Mouse (Mus musculus) testis, postnatal 10 days (tissue): ENCODE measurements around the gene Trh.

Experiments
- DNase-seq: peaks from one replicate; pipeline ENCODE4 v3.0.0; 2021; ENCODE audit warnings: low spot score

Trh gene

GRCm38 (mm10) chr6:92244591-92244990 lies at the start of gene Trh:
TSS of gene Trh (minus strand) at chr6:92244650.
- no peak for DNase-seq

DNA sequence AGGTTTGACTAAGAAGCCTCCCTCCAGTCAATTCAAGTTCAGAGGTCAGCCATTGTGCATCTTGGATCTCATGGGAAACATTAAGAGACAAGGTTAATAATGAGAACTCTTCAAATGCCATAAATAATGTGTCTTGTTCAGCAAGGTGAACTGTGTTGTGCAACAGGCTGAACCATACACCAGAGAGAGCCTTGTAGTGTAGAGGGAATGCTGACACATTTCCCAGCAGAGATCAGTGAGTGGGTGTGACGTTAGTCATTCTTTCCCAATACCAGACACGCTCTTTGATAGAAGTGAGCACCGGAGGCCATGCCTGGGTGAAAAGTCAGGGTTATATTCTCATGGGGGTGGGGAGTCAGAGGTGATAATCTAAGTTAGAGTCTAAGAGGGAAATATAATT lies 46.4 kb upstream of the Trh start:
- no peak for DNase-seq

- DNase-seq: no peak
Observed at GRCm38 (mm10) chr6:92286889-92287288, 42.4 kb upstream of the Trh start.

- DNase-seq: peak; percentile 86
Observed at GRCm38 (mm10) chr6:92286258-92286888, 41.9 kb upstream of the Trh start.

DNA sequence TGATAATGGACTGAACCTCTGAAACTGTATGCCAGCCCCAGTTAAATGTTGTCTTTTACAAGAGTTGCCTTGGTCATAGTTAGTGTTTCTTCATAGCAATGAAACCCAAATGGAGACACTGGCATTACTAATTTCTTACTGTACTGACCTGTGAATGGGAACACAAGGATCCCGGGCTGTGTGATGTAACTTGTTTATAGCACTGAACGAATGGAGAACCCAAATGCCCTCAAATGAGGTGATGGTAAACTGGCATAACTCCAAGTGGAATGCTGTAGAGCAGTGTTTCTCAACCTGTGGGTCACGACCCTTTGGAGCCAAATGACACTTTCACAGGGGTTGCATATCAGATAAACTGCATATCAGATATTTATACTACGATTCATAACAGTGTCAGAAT lies 41.1 kb upstream of the Trh start:
- DNase-seq: no peak

DNA sequence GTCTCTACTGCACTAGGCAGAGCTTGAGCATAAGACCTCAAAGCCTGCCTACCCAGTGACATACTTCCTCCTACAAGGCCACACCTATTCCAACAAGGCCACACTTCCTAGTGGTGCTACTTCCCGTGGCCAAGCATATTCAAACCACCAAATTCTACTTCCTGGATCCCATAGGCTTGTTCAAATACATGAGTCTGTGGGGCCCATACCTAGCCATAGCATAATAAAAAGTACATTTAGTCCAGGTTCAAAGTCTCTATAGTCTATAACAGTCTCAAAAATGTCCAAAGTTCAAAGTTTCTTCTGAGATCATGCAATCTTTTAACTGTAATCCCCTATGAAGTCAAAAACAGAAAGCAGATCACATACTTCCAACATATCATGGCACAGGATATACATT lies 32.7 kb upstream of the Trh start:
- DNase-seq: no peak

DNA sequence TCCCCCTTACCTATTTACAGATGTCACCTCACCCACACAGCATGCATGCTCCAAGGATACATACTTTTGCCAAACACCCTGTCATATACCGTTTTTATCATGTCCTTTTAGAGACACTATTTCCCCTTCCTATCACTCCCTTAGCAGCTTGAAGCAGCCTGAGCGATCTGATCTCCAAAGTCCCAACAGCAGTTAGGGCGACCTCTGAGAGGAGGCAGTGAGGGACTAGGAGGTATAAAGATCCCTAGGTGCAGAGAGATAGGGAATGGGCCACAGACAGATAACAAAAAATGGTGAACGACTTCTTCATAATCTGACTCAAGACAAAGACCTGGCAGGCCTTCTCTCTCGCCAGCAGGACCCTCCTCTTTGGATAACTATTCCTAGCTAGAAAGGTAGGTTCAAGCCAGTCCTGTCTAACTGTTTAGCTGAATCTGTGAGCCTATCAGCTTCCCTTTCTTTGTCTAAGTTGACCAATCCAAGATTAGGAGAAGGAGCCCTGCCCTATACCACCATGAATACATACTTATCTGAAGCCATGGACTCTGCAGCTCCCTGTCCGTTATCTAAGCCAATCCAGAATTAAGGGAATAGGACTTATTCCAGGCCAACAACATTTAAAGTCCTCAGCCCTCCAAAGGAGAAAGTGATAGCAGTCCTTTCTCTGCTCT lies 29.3 kb upstream of the Trh start:
- no peak for DNase-seq

GRCm38 (mm10) chr6:92272601-92273000 lies 28.2 kb upstream of the Trh start:
- no peak for DNase-seq

DNA sequence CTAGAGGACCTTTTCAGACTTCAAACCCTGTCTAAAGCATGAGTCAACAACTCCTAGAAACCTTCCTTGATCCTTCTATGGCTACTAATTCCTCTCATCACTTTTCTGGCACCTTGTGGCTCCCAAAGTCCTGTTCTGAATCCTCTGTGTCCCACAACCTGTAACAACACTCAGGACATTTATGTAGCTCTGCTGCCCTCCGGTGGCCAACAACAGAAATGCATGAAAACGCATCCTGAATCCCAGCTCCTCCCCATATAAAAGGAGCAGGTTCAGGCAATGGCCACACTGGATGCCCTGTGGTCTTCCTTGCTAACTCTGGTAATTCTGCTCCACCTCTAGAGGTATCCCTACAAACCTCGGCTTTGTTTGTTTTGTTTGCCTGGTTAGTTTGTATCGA lies 24.6 kb upstream of the Trh start:
- peak; percentile 82 for DNase-seq

DNA sequence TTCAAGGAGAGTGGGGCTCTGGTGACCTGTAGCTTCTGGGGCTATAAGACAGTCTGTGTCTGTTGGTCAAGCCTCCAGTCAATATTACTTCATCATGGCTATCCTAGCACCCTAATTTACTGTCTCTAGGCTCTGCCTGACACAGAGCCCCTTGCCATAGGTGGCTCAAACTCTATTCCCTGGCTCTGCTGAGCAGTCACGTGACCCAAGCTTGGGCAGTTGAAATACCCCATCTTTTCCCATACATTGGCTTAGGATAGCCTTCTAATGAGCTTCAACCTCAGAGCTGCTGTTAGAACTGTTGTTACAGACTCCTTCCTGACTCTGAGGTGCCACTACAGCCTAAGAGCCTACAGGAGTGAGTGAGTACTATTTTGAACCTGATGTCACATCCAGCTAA lies 23.6 kb upstream of the Trh start:
- no peak for DNase-seq

GRCm38 (mm10) chr6:92261162-92261843 lies 16.9 kb upstream of the Trh start:
- DNase-seq: no peak

GRCm38 (mm10) chr6:92255346-92255745 lies 10.9 kb upstream of the Trh start:
- DNase-seq: no peak

DNA sequence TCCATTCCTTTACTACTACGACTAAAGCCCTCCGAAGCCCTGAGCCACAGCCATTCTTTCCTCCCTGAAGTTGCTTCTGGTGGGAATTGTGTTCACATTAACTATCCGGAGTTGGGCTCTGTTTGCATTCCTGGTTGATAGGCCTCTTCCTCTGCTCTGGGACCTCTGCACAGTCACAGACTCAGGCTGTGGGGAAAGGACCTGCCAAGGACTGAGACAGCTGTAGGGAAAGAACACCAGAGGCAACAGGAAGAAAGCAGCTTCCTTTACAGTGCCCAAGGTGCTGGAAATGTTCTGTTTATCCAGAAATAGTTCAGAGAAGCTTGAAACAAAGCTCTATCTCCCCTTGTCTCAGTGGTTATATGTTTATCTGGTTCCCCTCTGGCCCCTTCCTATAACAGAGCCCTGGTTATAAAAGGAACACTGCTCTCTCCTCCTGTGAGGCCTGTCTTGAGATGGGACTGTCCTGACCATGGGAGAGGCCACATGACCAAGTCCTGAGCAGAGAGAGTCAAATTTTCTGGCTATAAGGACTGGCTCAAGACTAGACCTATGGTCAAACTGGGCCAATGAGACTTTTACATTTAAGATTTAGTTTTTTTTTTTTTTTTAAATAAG lies 8.9 kb upstream of the Trh start:
- no peak for DNase-seq

- DNase-seq: no peak
Observed at GRCm38 (mm10) chr6:92247215-92247919, 2.9 kb upstream of the Trh start.

GRCm38 (mm10) chr6:92246335-92246734 lies 1.9 kb upstream of the Trh start:
- no peak for DNase-seq

DNA sequence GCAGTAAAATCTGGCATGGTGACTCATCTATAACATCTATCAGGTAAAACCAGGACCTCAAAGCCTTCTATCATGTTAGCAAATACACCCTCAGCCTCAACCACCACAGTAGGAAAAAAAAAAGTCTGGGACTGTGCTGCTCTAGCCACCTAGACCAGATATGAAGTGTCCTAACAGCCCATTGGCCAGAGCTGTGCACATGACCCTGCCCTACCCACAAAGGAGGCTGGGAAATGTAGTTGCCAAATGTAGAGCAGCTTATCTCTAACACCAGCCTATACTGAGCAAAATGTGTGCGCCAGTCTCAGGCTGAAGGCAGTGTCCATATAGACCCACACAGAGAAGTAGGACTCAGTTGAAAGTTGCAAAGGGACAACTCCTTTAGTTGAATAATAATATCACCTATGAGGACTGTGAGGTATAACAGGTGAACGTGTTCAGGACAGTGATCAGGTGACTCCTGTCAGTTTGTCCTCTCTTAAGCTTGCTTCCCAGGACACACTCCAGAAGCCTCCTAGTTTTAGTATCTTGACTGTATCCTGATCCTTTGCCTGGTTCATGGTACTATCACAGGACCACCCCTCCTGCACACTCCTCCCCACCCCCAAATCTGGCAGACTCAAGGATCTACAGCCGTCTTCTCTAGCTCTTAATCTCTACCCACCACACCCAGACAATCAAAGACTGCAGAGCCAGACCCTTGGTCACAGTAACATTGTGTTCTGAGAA lies 3.1 kb downstream of the Trh start:
- DNase-seq: peak; percentile 62

DNA sequence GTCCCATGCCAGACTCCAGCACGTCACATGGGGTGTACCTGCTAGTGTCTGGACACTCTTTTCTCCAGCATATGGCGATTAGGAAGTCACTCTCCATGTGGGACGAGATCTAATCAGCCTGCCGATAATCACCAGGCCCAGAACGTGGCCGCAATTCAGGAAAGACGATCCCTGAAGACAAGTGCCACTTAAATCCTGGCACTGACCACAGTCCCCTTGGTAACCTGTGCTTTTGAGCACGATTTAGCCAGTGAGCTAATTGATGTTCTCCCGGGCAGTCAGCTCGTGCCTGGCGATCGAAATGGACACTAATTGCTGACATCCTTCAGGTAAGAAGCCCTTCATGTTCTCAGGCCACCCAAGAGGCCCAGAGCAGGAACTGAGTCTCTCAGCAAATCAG lies 9.4 kb downstream of the Trh start:
- DNase-seq: no peak

DNA sequence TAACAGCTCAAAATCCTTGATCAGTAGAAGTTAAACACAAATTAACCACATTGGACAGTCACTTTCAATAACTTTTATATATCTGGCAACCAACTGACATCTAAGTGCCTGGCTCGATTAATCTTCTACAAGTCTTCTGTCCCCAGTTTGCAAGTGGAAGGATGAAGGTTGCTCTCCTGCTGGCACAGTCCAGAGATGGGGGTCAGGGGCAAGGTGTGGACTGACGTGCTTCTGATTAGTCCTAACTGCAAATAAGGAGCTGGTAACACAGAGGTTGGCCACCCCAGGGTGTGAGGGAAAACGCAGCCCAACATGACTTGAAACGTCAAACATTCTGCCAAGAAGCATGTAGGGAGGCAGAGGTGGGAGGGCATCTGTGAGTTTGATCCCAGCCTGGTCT lies 12.7 kb downstream of the Trh start:
- no peak for DNase-seq

- DNase-seq: no peak
Observed at GRCm38 (mm10) chr6:92231356-92231755, 13.1 kb downstream of the Trh start.

DNA sequence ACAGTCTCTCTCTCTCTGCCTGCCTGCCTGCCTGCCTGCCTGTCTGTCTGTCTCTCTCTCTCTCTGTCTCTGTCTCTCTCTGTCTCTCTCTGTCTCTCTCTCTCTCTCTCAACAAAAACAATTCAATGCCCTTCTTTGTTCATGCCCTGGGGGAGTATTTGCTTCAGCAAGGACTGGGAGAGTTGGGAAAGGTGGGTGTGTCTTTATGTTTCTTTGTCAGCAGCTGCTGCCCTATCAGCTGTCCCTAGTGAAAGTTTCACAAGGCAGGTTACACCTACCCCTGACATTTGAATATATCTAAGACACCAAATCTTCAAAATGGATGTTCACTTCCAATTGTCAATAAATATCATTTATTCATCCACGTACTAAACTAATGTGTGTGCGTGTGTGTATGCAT lies 14.9 kb downstream of the Trh start:
- DNase-seq: no peak

- no peak for DNase-seq
Observed at GRCm38 (mm10) chr6:92229103-92229502, 15.3 kb downstream of the Trh start.

DNA sequence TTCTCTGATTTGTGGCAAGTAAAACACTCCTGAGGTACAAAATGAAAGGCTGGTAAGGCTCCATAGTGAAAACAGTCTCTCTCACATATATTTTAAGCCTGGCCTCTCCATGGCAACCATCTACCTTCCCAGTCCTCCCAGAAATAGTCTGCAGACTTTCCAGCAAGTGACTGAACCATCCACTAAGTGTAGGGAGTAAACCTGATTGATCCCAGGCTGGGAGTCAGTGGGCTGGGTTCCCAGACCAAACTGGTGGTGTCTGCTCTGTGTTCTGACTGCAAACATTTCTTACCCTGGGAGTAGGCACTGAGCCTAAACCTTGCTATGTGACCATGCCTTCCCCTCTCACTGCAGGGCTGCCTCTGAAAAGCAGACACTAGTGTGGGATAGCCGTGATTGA lies 19.5 kb downstream of the Trh start:
- DNase-seq: no peak
